Mouse (Mus musculus) C2C12 (cell line): ENCODE measurements around the gene Gnmt.

Source experiments
- CTCF ChIP-seq: IDR thresholded peaks from one replicate; pipeline ENCODE4 v1.5.1; 2011; ENCODE audit not compliant: control insufficient read depth, insufficient read depth, insufficient read length
- FOSL1 ChIP-seq: IDR thresholded peaks from one replicate; pipeline ENCODE4 v1.8.0; 2011; ENCODE audit warnings: mild to moderate bottlenecking, low read length; ENCODE audit not compliant: poor library complexity, insufficient read depth, severe bottlenecking
- MAX ChIP-seq: IDR thresholded peaks from one replicate; pipeline ENCODE4 v1.6.1; 2011; ENCODE audit warnings: mild to moderate bottlenecking, control low read depth

DNA sequence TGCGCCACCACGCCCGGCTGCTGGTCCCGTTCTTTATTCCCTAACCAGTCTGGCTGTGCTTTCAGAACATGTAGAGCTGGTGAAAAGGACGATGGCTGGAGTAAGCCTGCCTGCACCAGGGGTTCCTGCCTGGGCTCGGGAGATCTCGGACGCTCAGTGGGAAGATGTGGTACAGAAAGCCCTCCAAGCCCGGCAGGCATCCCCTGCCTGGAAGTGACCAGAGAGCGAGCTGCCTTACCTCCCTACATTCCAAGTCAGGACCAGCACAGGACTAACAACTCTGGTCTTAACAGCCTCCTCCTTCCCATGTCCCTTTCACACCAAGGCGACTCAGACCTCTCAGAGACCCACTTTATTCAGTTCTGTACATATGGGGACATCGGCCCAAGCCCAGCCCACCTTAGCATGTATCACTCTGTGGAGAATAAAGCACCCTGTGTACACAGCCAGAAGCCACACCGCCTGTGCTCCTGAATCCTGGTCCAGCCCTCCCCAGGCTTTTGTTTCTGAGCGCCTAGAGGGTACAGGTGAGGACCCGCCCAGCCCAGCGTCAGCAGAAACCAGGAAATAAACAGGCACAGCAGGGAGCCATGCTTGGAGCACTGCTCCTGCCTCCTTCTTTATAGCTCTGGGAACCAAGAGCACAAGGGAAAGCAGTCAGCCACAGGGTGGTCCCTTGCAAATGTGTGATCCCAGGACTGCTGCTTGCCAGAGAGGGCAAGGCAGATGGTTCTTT is 46.1 kb downstream of the Gnmt start:
- TF ChIP-seq FOSL1, result no peak
- TF ChIP-seq CTCF, result no peak
- no peak for TF ChIP-seq MAX
